Mouse (Mus musculus) kidney, postnatal 10 days (tissue): ENCODE data around the gene Rtp2.
"Not testable (repeated sequence)": the region's sequence is repeated elsewhere in the genome, so short reads cannot be mapped to it uniquely, and the experiment has no call there.

Experiments used
- DNase-seq: peaks from one replicate; pipeline ENCODE4 v3.0.0; 2021; ENCODE audit warnings: mixed read lengths

Rtp2 gene

DNA sequence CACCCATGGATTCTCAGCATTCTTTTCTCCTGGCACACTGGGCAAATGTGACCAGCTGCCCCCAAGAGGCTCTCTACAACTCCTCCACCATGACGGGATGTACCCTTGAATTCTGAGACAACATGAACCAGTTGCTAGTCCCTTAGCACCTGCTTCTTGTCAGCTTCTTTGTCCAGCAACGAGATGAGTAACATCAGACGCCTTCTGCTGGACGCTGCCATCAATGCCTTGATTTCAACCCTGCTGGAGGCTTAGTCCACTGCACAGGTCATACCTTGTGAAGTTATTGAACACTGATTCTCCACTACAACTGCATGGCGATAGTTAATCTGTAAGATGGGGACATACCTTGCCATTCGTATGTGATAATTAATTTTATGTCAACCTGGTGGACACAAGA lies 15.5 kb upstream of the Rtp2 start:
- DNase-seq = no peak

DNA sequence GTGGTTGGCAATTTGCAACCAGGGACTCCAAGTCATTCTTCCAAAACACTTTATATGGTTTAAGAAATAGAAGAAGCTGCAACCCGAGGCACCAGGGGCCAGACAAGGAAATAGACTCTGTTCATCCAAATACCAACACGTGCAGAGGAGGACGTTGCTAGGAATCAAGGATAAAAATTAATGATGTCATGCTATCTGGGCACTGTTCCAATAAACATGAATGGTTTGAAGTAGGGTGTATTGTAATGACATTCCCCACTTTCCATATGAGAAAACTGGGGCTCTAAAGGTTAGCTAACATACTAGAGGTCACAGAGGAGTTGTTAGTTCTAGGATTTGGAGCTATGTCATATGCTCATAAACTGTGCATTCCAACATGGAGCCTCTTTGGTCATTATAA lies 12.6 kb upstream of the Rtp2 start:
- DNase-seq = no peak

DNA sequence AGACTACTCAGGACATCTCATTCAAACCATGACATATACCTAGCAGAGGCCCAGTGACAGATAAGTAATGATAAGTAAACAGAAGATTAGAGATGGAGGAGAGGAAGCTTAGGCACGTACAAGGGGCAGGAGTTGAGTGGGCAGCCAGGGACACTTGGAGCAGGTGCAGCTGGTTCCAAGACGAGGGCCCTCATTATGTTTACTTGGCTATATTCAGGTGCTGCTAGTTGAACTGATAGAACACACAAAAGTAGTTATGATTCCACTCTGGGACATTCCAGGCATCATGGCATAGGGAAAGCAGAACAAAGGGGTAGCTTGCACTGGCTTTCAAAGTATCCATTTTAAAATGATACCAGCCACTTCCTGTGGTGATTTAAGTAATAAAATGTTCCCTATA lies 2.2 kb upstream of the Rtp2 start:
- DNase-seq = no peak

DNA sequence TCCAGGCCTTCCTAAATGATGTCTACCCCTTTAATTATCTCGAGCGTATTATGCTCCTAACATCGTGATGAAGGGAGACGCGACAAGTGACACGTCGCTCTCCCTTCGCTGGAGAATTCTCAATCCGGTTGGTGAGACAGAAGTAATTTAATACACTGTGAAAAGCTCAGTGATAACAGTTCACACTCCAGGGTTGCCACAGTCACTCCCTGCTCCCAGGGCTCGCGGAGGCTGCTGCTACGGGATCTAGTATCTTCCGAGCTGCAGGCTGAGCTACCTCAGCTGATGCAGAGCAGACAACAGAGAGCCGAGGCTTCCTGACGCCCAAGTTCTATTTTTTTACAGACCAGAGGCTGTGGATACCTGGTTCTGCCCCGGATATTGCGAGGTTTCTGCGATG lies 919 bp downstream of the Rtp2 start:
- DNase-seq = no peak

DNA sequence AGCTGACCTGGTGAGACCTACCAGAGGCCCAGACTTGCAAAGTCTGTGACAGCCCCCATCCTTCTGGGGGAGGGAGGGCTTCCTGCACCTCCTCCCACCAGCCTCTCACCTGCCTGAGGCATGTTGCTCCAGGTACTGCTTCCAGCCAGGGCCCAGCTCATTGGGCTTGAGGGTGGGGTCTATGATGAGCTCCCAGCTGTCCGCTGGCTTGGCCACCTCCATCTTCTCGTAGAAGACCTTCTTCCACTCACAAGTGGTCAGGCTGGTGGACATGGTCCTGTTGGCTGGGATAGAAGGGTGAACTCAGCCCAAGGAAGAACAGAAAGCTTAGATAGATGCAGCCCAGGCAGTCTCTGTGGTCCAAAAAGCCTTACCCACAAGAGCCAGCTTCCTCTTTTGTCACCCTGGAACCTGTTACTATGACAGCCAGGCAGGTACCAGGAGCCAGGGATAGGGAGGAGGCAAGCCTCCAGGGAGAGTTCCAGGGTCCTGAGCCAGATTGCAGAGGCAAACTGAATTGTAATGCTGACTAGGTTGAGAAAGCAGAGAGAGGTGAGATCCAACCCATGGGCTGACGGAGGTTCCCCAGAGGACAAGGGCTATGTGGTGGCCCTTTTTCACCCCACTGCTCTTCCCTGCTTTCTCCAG lies 1.6 kb downstream of the Rtp2 start:
- DNase-seq = no peak

DNA sequence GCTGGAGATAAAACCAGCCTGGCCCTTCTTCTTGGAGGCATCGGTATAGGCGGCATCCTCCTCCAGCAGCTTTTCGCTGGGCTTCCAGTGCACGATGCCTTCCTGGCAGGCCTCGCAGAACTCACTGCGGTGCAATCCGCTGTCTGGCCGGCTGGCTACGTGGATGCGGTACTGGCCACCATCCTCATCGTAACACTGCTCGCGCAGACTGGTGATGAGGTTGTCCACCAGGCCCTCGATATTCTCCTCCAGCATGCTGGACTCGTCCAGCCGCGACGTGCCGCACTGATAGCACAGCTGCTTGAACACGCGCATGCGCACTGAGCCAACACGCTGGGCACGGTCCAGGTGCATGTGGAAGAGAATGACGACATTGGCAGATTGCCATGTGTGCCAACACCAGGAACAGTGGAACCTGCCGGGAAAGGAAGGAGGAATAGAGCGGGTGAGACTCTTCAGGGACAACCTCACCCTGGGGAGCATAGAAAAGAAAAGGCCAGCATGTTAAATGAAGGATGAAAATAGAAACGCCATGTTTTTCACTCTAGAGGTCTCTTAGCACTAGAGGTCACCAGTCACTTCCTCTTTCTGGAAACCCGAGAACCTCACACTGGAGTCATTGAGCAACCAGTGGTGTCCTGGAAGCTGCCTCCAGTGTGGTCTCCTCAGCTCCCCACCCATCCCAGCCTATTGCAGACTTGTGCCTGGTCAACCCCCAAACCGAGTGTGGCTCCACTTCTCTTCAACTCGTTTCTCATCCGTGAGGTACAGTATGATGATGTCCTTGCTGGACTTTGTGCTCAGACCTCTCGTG lies 4.7 kb downstream of the Rtp2 start:
- peak; percentile 11 for DNase-seq

DNA sequence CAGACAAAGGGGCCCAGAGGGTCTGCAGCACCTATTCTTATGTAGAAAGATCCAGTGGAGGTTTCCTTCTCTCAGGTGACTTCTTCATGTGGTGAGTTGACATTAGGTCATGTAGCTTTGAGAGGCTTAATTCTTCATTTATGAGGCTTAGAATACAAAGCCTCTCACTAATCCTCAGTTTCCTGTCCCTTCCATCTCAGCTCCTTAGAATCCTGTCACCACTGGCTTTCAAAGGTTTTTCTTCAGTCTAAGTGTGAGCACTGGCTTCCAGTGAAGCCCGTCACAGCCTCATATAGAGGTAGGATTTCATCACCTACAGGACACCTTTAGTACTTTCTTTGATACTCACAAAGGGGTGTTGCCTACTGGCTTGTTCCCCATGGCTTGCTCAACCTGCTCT lies 9.3 kb downstream of the Rtp2 start:
- DNase-seq = no peak

DNA sequence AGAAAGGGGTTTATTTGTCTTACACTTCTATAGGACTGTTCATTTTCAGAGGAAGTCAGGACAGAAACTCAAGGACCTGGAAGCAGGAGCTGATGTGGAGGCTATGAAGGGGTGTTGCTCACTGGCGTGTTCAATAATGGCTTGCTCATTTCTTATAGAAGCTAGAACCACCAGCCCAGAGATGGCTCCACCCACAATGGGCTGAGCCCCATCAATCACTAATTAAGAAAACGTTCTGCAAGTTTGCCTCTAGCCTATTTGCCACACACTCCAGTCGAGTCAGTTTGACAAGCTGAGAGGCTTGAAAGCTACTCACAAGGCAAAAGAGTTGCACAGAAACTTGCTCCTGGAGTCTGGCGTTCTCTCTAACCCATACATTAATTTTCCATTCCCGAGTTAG lies 10.5 kb downstream of the Rtp2 start:
- DNase-seq = no peak

DNA sequence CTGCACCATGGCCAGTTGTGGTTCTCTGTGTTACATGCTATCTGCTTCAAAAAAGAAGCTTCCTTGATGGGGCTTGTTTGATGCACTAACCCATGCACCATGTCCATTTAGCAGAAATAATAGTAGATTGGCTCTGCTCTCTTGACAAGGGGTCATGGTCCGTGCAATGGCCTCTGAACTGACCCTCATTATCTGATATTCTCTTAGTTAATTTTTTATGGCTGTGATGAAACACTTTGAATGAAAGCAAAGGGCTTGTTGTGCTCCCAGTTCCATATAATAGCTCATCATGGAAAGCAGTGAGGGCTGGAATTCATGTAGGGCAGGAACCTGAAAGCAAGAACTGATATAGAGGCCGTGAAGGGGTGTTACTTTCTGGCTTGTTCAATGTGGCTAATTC lies 12.8 kb downstream of the Rtp2 start:
- DNase-seq = no peak

DNA sequence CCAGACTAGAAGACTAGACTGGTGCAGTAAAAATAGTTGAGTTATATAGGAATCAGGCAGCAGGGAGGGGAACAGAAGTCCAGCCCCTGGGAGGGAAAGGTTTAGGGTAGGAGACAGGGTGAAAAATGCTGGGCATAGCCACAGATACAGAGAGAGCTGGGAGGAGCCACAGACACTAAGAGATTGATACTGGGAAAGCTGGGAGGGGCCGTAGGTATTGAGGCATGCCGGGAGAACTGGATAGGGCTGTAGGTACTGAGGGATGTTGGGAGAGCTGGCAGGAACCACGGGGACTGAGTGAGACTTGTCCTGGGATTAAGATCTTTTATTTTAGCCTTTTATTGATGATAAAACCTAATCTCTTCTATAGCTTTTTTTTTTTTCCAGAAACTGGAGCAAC lies 18.8 kb downstream of the Rtp2 start:
- DNase-seq = no peak

DNA sequence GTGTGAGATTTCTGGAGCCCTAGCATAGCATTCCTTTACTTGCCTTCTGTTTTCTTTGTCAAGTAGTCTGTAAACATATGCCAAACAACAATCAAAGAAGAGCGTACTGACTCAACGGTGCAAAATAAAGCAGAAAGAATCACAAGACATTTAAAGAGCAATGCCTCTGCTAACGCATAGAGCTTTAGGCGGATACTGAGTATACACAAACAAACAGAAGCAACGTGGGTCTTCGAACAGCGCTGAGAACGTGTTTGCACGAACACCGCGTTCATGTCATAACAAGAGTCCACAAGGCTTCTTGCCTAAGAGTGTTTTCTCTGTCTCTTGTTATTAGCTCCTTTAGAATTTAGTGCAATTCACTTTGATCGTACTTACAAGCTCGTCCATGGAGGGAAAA lies 19.5 kb downstream of the Rtp2 start:
- DNase-seq = no peak

DNA sequence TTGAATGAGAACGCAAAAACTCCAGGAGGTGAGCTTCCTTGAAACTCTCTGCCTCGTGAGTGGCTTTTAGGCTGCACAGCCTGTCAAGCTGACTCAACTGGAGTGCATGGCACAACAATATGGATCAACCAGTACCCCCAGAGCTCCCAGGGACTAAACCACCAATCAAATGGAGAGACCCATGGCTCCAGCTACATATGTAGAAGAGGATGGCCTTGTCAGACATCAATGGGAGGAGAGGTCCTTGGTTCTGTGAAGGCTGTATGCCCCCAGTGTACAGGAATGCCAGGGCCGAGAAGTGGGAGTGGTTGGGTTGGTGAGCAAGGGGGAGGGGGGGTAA lies 23.2 kb downstream of the Rtp2 start:
- DNase-seq = not testable (repeated sequence)

DNA sequence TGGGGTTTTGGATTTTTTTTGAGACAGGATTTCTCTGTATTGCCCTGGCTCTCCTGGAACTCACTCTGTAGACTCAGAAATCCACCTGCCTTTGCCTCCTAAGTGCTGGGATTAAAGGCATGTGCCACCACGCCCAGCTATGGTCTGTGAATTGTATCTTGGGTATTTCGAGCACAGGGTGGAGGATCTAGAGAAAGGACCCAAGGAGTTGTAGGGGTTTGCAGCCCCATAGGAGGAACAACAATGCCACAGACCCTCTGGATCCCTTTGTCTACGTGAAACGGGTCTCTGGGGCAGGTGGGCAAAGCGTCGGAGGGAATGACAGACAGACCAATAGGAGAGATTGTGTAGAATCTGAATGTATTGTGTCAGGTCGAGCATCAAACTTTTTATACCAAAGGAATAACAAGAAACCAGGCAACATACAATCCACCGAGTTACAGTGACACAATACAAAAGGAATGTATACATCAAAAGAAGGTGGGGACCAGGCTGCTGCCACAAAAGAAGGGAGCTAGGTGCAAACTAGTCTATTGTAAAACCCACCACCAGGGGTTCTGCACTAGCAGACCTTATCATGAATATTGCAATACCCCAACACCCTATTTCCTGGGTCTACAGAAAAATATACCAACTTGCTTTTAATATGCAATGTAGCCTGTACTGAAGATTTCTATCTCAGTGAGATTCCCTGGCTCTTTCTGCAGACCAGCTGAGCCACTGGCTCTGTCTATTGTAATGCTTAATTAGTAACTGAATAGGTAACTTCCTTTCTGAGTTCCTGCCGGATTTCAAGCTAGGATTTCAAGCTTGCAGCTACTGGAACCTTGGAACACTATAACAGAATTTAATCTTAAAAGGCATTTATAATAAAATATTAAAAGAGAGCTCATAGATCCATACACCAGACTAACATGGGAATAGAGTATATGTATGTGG lies 23.8 kb downstream of the Rtp2 start:
- not testable (repeated sequence) for DNase-seq

DNA sequence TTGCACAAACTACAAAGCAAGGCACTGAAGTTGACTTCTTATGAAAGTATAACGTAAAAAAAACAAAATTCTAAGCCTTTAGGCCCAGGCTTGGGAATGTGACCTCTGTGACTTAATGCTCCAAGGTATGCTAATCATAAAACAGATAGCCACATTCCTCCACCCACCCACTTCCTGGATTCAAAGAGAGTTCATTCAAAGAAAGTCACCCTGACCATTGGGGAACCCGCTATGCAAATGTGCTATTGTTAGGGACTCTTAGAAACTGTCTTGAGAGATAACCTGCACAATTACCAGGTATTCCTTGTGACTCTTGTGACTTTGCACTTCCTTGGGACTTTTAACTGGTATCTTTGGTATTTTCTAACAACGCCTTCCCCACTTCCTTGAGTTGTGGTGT lies 25.6 kb downstream of the Rtp2 start:
- not testable (repeated sequence) for DNase-seq

DNA sequence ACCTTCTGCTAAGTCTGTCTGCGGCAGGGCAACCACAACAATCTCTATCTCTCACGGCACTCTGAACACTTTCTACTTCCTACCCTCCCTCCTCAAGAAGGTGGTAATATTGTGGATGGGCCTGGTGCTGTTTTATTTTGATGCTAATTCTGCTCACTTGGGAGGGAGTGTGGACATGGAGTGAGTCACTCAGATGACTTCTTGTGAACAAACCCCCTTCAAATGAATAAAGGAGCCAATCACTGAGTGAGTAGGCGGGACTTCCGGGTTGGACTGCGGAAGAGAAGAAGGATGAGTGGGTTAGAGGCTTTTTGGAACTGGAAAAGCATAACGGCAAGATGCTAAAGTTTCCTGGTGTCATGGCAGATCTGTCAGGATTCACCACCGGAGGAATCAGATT lies 30.8 kb downstream of the Rtp2 start:
- no peak for DNase-seq

DNA sequence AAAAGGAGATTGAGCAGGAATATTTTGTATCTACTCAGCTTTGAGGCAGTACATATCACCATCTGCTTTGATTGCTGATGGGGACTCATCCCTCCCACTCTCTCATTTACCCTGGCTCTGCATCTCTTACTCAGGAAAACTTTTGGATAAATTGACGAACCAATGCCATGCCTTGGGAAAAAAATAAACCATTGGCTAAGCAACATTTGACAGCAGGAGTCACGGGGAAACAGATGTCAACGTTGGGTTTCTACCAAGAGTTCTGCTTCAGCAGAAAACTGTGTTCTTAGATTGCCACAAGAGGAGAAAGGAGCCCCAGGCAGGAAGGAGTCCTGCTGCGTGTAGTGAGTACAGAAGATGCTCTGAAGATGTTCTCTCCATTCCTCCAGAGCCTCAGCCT lies 32.1 kb downstream of the Rtp2 start:
- DNase-seq = no peak

DNA sequence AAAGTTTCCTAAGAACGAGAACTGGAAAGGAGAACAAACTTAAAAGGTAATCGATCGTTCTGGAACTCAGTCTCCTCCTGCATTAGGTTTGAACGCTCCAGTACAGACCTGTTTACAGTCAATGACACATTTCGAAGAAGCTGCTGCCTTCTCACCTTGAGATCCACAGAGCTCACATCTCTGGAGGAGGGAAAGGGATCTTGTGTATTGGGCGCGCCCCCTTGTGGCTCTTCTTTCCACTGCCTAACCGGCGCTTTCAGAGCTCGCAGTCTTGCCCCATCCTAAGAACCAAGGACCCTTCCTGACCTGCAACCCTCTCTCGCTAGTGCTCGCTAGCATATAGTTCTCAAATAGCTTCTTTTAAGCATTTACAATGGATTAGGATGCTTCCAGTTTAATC lies 33.4 kb downstream of the Rtp2 start:
- peak; percentile 91 for DNase-seq

DNA sequence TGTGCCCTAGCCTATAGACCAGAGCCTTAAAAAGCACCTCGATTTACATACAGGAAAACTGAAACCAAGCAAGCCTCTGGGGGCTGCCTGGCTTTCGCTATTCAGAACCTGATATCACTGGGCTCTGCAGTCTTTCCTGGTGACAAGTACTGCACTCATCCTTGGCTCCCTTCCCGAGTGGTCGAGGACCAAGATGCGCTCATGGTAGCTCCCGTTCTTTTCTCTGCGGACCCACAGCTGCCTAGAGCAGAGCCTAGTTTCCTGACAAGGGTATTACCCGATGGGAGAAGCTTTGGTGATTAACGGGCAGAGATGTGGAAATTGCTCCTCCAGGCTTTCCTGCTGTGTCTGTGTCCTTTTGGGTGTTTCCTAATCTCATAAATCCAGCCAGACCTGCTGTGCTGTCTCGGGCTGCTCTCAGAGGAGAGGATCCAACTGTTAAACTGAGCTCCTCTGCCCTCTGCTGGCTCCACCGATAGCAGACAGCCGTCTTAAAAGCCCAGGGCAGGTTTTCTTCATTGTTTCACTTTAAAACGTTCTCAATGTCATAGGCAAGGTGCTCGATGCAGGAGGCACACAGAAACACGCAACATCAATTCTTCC lies 34.1 kb downstream of the Rtp2 start:
- DNase-seq = peak; percentile 85

DNA sequence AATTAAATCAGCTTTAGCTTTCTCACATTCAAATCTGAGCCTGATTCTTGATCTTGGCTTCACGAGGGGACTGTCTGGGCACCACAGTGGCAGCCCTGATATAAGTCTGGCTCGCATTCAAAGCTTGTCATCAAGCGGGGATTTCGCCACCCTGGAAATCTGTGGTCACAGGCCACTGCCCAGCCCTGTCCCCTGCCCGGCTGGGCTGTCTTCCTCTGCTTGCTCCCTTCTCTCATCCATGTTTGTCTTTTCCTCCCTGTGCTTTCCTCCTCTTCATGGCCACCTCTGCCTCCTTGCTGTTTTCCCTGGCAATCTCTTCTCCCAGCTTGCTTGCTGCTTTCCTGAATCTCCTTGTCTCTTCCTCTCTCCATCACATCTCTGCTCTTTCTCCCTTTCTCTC lies 34.7 kb downstream of the Rtp2 start:
- DNase-seq = no peak

DNA sequence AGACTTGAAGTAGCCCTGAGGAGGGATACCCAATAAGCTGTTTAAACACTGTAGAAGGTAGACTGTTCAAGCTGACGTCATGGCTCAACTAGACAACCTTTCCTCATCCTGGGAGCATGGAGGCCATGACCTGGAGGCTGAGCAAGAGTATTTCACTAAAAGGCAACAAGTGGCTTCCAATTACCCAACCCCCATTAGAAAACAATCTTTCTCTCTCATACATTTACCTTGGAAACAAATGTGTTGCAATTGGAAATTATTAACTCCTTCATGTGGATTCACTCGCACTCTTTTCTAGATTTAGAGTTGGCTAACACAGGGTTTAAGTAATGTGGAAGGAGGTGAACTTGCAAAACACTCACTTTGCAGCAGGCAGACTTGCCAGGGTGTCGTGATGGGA lies 37.1 kb downstream of the Rtp2 start:
- no peak for DNase-seq

DNA sequence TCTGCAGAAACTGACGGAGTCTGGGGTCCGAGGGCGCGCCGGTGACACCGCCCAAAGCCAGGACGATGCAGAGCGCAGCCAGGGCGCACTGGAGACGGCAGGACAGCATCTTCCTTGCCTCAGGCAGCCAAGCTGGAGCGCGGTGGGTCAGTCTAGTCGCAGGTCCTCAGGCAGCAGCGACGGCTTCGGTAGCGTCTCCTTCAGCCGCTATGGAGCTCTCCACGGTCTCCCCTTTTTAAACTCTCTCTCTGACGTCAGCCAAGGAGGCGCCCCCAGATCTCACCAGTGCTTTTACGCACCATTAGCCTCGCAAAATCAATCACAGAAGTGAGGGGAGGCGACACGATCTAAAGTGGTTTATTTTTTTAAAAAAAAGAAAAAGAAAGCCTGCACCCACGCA lies 41.6 kb downstream of the Rtp2 start, which contains the start of gene Sst:
Sst (minus strand) TSS at position 323 of the 400 bp plus-strand sequence.
- DNase-seq = no peak

DNA sequence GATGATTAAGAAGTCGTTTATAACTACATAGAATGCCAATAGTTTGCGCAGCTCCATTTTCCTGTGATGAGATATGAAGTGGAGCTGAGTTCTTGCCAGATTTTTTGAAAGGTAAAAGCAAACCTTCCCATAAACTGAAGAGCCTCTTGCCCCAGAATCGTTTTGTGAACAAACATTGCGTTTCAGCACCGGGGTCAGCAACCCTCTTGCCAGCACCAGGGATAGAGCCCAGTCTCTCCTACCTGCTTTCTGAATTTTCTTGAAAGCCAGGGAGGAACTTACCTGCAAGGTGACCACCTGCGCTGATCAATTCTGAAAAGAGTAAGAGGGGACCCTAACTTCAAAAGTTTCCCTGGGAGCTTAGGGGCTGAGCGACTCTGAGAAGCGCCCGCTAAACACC lies 42.0 kb downstream of the Rtp2 start:
- DNase-seq = peak; percentile 38

DNA sequence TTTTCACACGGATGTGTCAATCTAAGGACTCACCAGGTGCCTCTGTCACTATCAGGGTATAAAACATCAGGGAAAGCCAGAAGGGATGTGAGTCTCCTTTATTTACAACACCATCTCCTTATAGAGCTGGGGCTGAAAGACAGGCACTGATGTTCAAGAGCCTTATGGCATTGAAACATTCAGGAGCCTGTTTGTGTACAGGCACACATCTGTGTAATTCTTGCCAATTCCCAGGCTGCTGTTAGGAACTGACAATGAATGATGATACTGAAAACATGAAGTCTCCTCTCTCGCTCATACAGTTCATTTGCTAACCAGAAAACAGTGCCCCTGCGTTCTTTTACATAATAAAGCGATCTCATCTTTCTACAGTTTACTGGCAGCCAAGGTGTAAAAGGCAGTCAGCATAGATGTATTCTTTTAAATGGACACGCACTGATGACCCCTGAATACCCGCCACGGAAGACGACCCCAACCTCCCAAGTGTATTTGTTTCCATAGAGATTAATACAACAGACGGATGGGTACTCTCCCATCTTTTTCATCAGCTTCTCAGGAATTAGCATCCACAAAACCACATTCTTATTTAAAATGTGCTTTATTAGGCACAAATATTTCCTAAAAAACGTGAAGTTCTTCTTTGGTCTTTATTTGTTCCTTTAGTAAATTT lies 44.1 kb downstream of the Rtp2 start:
- DNase-seq = no peak
